Mouse (Mus musculus): ENCODE measurements around the gene Mymx. TPM values are rescaled to one million over a fixed set of nuclear protein-coding genes. Genes with fewer than 3 reads are reported as not detected.
"Not testable (repeated sequence)": the region's sequence is repeated elsewhere in the genome, so short reads cannot be mapped to it uniquely, and the experiment has no call there.

Gene Mymx
- polyA plus RNA-seq, 1 experiment from 2014 or later, result 7.4 TPM

DNA sequence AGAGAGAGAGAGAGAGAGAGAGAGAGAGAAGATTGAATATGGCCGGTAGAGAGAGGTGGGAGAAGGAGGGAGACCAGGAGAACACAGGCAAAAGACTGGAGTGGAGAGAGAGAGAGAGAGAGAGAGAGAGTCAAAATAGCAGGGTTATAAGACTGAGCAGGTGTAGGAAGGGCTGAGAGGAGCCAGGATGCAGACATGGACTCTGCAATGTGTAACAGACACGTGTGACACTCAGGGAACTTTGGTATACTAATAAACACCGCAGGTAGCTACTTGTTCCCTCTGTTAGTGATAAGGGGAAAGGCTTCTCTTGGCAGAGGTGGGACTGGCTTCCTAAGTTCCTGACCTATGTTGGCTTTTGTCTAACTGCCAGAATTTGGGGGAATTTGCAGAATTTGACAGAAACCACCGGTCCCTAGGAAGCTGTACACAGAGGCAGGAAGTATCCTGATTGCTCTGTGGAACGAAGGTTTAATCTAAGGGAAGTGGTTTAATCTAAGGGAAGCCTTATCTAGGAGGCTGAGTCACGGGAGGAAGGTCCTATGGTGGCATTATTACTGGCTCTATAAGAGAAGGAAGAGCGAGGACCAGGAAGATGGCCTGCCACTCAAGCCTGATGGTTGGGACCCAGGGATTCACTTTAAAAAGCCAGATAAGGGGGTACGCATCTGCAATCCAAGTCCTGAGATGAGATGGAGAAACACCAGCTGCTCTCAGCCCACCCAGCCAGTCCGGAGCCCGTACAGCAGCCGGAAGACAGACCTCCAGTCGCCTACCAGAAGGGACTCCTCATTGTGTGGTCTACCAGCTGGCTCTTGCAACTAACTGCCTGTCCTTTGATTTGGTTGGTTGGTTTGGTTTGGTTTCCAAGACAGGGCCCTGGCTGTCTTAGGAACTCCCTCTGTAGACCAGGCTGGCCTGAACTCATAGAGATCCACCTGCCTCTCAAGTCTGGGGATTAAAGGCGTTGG, 27.3 kb upstream of the Mymx start:
- Histone ChIP-seq H3K36me3 (ENCODE audit: insufficient read depth, low read length) (no peaks in the 10 kb centered on the region), H3K9me3 (ENCODE audit: low read length) (no peaks in the 10 kb centered on the region), H3K27ac (ENCODE audit: low read length) (peak overlapping the region; percentile 71), H3K27me3 (ENCODE audit: insufficient read depth, low read length) (no peaks in the 10 kb centered on the region), H3K4me3 (ENCODE audit: low read length) (no peak overlapping the region), H3K9ac (replicated peaks; ENCODE audit: low read length) (peak overlapping the region; percentile 62; the same call in 1 of the 2 replicates), H3K4me1 (ENCODE audit: insufficient read depth, low read length) (peaks cover 20% of the 10 kb centered on the region), H3K4me2 (replicated peaks; ENCODE audit: low read depth, low read length) (peak overlapping the region; percentile 84)
- 53% methylated on average over 13 of the region's 13 CpGs for WGBS
- peak; percentile 43; the same call in 1 of the 2 replicates for ATAC-seq (ENCODE audit: low FRiP score, low TSS enrichment)

DNA sequence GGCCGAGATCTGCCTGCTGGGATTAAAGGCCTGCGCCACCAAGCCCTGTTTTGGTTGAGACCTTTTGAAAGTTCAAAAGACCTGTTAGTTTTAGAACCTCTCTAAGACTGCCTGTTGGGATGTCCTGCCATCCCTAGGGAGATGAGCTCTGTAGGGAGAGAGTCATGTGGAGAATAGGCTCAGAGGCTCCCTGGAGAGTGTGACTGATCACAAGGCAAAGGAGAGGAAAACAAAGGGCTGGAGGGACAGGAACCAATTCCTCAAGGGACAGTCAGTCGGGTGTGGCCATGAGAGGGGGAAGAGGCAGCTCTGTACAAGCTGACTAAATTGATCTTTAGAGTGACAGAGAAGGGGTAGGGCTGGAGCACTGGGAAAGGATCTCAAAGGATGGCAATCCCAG, 26.3 kb upstream of the Mymx start:
- no peak for ATAC-seq (ENCODE audit: low FRiP score, low TSS enrichment)
- Histone ChIP-seq H3K9me3 (ENCODE audit: low read length) (no peaks in the 10 kb centered on the region), H3K36me3 (ENCODE audit: insufficient read depth, low read length) (no peaks in the 10 kb centered on the region), H3K4me3 (ENCODE audit: low read length) (no peak overlapping the region), H3K27me3 (ENCODE audit: insufficient read depth, low read length) (no peaks in the 10 kb centered on the region), H3K4me2 (replicated peaks; ENCODE audit: low read depth, low read length) (no peak overlapping the region), H3K4me1 (ENCODE audit: insufficient read depth, low read length) (peaks cover 20% of the 10 kb centered on the region), H3K9ac (replicated peaks; ENCODE audit: low read length) (no peak overlapping the region), H3K27ac (ENCODE audit: low read length) (no peak overlapping the region)
- 49% methylated on average over 3 of the region's 3 CpGs for WGBS

DNA sequence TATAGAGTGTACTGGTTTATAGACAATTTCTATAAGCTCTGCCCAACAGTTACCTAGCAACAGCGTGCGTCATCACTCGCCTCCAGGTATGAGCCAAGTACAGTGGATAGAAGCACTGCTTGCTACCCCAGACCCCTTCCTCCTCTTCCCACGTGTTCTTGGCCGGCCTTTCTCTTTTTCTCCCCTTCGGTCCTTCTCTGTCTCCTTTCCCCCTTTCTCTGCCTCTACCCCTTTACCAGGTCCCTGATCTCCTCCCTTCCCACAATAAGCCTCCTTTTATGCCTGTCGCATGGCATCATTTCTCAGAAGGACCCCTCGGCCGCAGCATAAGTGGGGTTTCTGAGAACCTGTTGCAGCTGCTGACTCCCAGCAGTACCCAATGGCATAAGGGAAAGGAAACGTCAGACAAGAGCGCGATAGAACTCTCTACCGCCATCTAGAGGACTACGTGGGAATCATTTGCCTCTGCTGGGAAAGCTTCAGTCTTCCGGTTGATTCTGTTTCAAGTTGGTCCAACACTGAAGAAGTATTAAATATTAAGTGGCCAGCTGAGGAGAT, 24.8 kb upstream of the Mymx start:
- Histone ChIP-seq H3K4me3 (ENCODE audit: low read length) (no peak overlapping the region), H3K4me2 (replicated peaks; ENCODE audit: low read depth, low read length) (peak overlapping the region; percentile 41), H3K36me3 (ENCODE audit: insufficient read depth, low read length) (no peaks in the 10 kb centered on the region), H3K27me3 (ENCODE audit: insufficient read depth, low read length) (no peaks in the 10 kb centered on the region), H3K9me3 (ENCODE audit: low read length) (no peaks in the 10 kb centered on the region), H3K9ac (replicated peaks; ENCODE audit: low read length) (0 out of 2 replicates have a peak overlapping the region, but pooled peaks have one; percentile 44), H3K4me1 (ENCODE audit: insufficient read depth, low read length) (peaks cover 20% of the 10 kb centered on the region), H3K27ac (ENCODE audit: low read length) (no peak overlapping the region)
- 28% methylated on average over 15 of the region's 15 CpGs for WGBS
- 0 out of 2 replicates have a peak, but pooled peaks have one; percentile 28 for ATAC-seq (ENCODE audit: low FRiP score, low TSS enrichment)

DNA sequence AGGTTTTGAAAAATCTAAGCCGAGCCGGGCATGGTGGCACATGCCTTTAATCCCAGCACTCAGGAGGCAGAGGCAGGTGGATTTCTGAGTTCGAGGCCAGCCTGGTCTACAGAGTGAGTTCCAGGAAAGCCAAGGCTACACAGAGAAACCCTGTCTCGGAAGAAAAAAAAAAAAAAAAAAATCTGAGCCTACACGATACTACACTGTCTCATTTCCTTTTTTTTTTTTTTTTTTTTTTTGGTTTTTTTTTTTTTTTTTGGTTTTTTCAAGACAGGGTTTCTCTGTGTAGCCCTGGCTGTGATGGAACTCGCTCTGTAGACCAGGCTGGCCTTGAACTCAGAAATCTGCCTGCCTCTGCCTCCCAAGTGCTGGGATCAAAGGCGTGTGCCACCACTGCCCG, 21.5 kb upstream of the Mymx start:
- ATAC-seq (ENCODE audit: low FRiP score, low TSS enrichment); H3K27me3 ChIP-seq (ENCODE audit: insufficient read depth, low read length); H3K9me3 ChIP-seq (ENCODE audit: low read length); H3K4me3 ChIP-seq (ENCODE audit: low read length); H3K36me3 ChIP-seq (ENCODE audit: insufficient read depth, low read length); H3K4me2 ChIP-seq (replicated peaks; ENCODE audit: low read depth, low read length); H3K9ac ChIP-seq (replicated peaks; ENCODE audit: low read length); H3K27ac ChIP-seq (ENCODE audit: low read length): not testable (repeated sequence)
- 84% methylated on average over 8 of the region's 8 CpGs for WGBS
- H3K4me1 ChIP-seq (ENCODE audit: insufficient read depth, low read length), result peaks cover 23% of the 10 kb centered on the region

DNA sequence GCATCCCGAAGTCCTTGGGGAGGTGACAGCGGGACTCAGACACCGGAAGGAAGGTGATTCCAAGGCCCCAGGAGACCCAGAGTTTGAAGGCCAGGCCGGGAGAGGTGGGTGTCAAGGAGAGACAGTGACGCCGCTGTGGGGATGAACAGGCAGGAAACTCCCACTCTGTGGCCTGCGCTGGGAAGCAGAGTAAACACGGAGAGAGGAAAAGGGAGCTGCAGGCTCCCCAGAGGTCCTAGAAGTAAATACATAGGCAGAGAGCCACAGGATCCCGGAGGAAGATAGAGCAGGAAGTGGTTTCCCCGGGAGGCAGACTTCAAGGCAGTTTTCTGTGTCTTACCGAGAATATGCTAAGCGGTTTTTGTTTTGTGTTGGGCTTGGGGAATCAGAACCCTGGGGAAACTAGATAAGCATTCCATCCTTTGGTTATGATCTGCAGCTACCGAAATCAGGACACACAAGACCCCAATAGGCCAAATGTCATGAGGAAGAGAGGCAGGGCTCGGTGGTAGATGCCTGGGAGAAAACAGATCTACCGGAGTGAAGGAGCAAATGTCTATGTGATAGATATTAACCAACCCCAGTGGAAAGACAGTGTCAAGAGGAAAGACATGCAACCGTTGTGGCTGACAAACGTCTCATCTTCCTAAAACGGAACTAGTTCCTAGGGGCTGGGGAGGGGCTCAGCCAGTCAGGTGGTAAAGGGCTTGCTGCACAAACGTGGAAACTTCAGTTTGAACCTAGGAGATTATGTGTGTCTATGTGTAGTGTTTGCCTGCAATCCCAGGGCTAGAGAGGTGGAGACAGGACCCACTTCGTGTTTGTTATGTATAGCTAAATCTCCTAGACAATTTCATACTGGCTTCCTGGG, 17.7 kb upstream of the Mymx start:
- H3K4me3 ChIP-seq (ENCODE audit: low read length), result peak overlapping the region; percentile 35
- no peaks in the 10 kb centered on the region for H3K27me3 ChIP-seq (ENCODE audit: insufficient read depth, low read length)
- peaks cover 18% of the 10 kb centered on the region for H3K4me1 ChIP-seq (ENCODE audit: insufficient read depth, low read length)
- WGBS, result 15% methylated on average over 20 of the region's 20 CpGs
- peak overlapping the region; percentile 93 for H3K27ac ChIP-seq (ENCODE audit: low read length)
- H3K4me2 ChIP-seq (replicated peaks; ENCODE audit: low read depth, low read length), result peak overlapping the region; percentile 52
- no peaks in the 10 kb centered on the region for H3K9me3 ChIP-seq (ENCODE audit: low read length)
- peak overlapping the region; percentile 61 for H3K9ac ChIP-seq (replicated peaks; ENCODE audit: low read length)
- no peaks in the 10 kb centered on the region for H3K36me3 ChIP-seq (ENCODE audit: insufficient read depth, low read length)
- ATAC-seq (ENCODE audit: low FRiP score, low TSS enrichment), result peak; percentile 74

DNA sequence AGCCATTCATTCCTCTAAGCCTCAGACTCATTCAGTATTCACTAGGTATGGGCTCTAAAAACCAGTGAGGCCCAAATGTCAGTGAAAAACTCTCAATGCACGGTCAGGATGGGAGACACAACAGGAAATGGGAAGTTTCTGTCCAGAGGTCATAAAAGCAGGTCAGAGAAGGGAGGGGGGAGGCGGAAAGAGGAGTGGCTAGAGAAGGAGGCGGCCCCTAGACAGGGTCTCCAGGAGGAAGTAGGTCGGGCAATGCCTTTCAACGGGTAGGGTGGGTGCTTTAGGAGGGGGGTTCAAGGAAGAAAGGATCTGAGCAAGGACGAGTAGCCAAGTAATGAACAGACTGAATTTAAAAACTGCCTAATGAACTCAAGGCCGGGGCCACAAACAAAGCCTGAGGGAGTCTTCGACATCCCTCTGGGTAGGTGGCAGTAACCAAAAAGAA, 17.1 kb upstream of the Mymx start:
- Histone ChIP-seq H3K27ac (ENCODE audit: low read length) (peak overlapping the region; percentile 93), H3K9ac (replicated peaks; ENCODE audit: low read length) (peak overlapping the region; percentile 61), H3K4me1 (ENCODE audit: insufficient read depth, low read length) (peaks cover 18% of the 10 kb centered on the region), H3K4me2 (replicated peaks; ENCODE audit: low read depth, low read length) (peak overlapping the region; percentile 52), H3K27me3 (ENCODE audit: insufficient read depth, low read length) (no peaks in the 10 kb centered on the region), H3K36me3 (ENCODE audit: insufficient read depth, low read length) (no peaks in the 10 kb centered on the region), H3K4me3 (ENCODE audit: low read length) (peak overlapping the region; percentile 35), H3K9me3 (ENCODE audit: low read length) (no peaks in the 10 kb centered on the region)
- peak; percentile 80 for ATAC-seq (ENCODE audit: low FRiP score, low TSS enrichment)
- WGBS, result 16% methylated on average over 8 of the region's 8 CpGs

DNA sequence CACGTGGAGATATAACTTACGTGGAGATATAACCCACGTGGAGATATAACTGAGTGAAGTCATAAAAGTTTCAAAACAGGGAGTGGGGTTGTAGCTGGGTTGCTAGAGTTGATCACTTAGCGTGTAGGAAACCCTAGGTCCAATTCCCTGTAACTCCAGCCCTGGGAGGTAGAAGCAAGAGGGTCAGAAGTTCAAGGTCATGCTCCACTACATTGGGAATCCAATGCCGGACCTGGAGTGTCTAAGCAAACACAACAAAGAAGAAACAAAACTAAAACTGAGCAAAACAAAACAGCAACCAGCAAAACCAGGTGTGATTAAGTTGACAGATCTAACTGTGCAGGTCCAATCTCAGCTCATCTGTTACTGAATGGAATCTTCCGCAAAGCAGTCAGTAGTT, 15.8 kb upstream of the Mymx start:
- Histone ChIP-seq H3K36me3 (ENCODE audit: insufficient read depth, low read length) (no peaks in the 10 kb centered on the region), H3K9ac (replicated peaks; ENCODE audit: low read length) (no peak overlapping the region), H3K4me3 (ENCODE audit: low read length) (no peak overlapping the region), H3K9me3 (ENCODE audit: low read length) (no peaks in the 10 kb centered on the region), H3K27ac (ENCODE audit: low read length) (no peak overlapping the region), H3K4me1 (ENCODE audit: insufficient read depth, low read length) (peaks cover 18% of the 10 kb centered on the region), H3K4me2 (replicated peaks; ENCODE audit: low read depth, low read length) (no peak overlapping the region), H3K27me3 (ENCODE audit: insufficient read depth, low read length) (no peaks in the 10 kb centered on the region)
- WGBS, result 71% methylated on average over 6 of the region's 6 CpGs
- ATAC-seq (ENCODE audit: low FRiP score, low TSS enrichment), result no peak

DNA sequence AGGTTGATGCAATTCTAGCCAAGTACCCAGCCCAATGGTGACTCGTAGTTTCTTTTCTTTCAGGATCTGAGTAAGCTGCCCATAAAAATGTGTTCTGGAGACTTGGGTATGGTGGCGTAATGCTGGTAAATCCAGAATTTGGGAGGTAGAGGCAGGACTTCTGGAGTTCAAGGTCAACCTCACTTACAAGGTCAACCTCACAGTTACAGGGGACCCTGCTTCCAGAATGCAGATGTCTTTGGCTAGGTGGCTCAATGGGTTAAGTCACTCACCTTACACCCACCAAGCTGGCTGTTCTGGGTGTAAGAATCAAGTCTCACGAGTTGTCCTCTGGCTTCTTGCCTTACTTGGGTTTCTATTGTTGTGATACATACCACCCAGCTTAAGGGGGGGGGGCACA, 14.8 kb upstream of the Mymx start:
- Histone ChIP-seq H3K9me3 (ENCODE audit: low read length) (no peaks in the 10 kb centered on the region), H3K36me3 (ENCODE audit: insufficient read depth, low read length) (no peaks in the 10 kb centered on the region), H3K4me3 (ENCODE audit: low read length) (no peak overlapping the region), H3K4me1 (ENCODE audit: insufficient read depth, low read length) (peaks cover 18% of the 10 kb centered on the region), H3K4me2 (replicated peaks; ENCODE audit: low read depth, low read length) (no peak overlapping the region), H3K9ac (replicated peaks; ENCODE audit: low read length) (no peak overlapping the region), H3K27ac (ENCODE audit: low read length) (no peak overlapping the region), H3K27me3 (ENCODE audit: insufficient read depth, low read length) (no peaks in the 10 kb centered on the region)
- no peak for ATAC-seq (ENCODE audit: low FRiP score, low TSS enrichment)
- WGBS, result 74% methylated on average over 3 of the region's 3 CpGs

DNA sequence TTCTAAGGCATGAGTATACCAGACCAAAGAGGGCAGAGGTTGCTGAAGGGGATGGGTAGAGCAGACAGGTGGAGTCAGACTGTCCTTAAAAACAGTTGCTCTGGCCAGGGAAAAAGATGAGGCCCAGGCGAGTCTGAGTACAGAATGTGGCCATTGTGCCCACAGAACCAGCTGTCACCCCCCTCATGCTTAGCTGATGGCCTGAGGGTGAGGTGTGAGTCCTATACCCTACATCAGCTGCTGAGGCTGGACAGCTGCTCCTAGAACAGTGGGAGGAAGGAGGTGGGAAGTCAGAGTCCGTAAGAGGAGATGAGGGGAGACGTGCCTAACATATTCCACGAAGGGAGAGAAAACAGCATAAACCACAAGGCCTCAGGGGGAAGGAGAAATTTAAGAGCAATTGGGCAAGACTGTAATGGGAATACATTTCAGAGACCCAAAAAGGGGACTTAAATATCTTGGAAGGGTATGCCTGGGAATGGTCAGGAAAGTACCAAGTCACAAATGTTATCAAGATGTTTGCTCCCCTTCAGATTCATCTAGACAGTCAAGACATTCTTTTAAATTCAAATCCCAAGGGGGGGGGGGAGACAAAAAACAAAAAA, 14.2 kb upstream of the Mymx start:
- no peak overlapping the region for H3K4me2 ChIP-seq (replicated peaks; ENCODE audit: low read depth, low read length)
- H3K4me1 ChIP-seq (ENCODE audit: insufficient read depth, low read length), result peaks cover 18% of the 10 kb centered on the region
- H3K27me3 ChIP-seq (ENCODE audit: insufficient read depth, low read length), result no peaks in the 10 kb centered on the region
- no peaks in the 10 kb centered on the region for H3K9me3 ChIP-seq (ENCODE audit: low read length)
- no peaks in the 10 kb centered on the region for H3K36me3 ChIP-seq (ENCODE audit: insufficient read depth, low read length)
- WGBS, result 38% methylated on average over 4 of the region's 4 CpGs
- H3K27ac ChIP-seq (ENCODE audit: low read length), result no peak overlapping the region
- H3K4me3 ChIP-seq (ENCODE audit: low read length), result no peak overlapping the region
- ATAC-seq (ENCODE audit: low FRiP score, low TSS enrichment), result no peak
- no peak overlapping the region for H3K9ac ChIP-seq (replicated peaks; ENCODE audit: low read length)

All from kidney, embryonic 16.5 days (tissue).